Mouse (Mus musculus): ENCODE measurements around the gene Gm11627. TPM values are rescaled to one million over a fixed set of nuclear protein-coding genes. Genes with fewer than 3 reads are reported as not detected.
"Not testable (repeated sequence)": the region's sequence is repeated elsewhere in the genome, so short reads cannot be mapped to it uniquely, and the experiment has no call there.

Gene Gm11627
- polyA plus RNA-seq, 1 experiment from 2014 or later, result 22.0 TPM

GRCm38 (mm10) chr11:102568191-102568590 lies 11.1 kb downstream of the Gm11627 start:
- Histone ChIP-seq H3K4me3 (replicated peaks; ENCODE audit: low read length) (no peak overlapping the region), H3K27ac (ENCODE audit: low read length) (no peak overlapping the region), H3K9me3 (replicated peaks; ENCODE audit: control insufficient read depth, low read length) (no peaks in the 10 kb centered on the region), H3K9ac (ENCODE audit: low read length) (no peak overlapping the region), H3K27me3 (ENCODE audit: control insufficient read depth, insufficient read depth, low read length) (no peaks in the 10 kb centered on the region), H3K4me1 (ENCODE audit: control insufficient read depth, insufficient read depth, low read length) (no peaks in the 10 kb centered on the region), H3K36me3 (ENCODE audit: control insufficient read depth, insufficient read depth, low read length) (no peaks in the 10 kb centered on the region), H3K4me2 (ENCODE audit: low read depth, low read length) (no peak overlapping the region)
- ATAC-seq (ENCODE audit: insufficient read depth, low FRiP score), result no peak
- 75% methylated on average over 12 of the region's 12 CpGs for WGBS

GRCm38 (mm10) chr11:102567723-102568122 lies 11.5 kb downstream of the Gm11627 start:
- 93% methylated on average over 15 of the region's 15 CpGs for WGBS

GRCm38 (mm10) chr11:102567157-102567556 lies 12.1 kb downstream of the Gm11627 start:
- no peaks in the 10 kb centered on the region for H3K36me3 ChIP-seq (ENCODE audit: control insufficient read depth, insufficient read depth, low read length)
- no peak for ATAC-seq (ENCODE audit: insufficient read depth, low FRiP score)
- no peak overlapping the region for H3K27ac ChIP-seq (ENCODE audit: low read length)
- no peak overlapping the region for H3K4me3 ChIP-seq (replicated peaks; ENCODE audit: low read length)
- H3K9me3 ChIP-seq (replicated peaks; ENCODE audit: control insufficient read depth, low read length), result no peaks in the 10 kb centered on the region
- no peaks in the 10 kb centered on the region for H3K27me3 ChIP-seq (ENCODE audit: control insufficient read depth, insufficient read depth, low read length)
- H3K4me1 ChIP-seq (ENCODE audit: control insufficient read depth, insufficient read depth, low read length), result no peaks in the 10 kb centered on the region
- no peak overlapping the region for H3K9ac ChIP-seq (ENCODE audit: low read length)
- no peak overlapping the region for H3K4me2 ChIP-seq (ENCODE audit: low read depth, low read length)
- WGBS, result 89% methylated on average over 6 of the region's 6 CpGs

More at GRCm38 (mm10) chr11:102567723-102568122, 11.5 kb downstream of the Gm11627 start:
- Histone ChIP-seq H3K4me2 (ENCODE audit: low read depth, low read length) (no peak overlapping the region), H3K27me3 (ENCODE audit: control insufficient read depth, insufficient read depth, low read length) (no peaks in the 10 kb centered on the region), H3K36me3 (ENCODE audit: control insufficient read depth, insufficient read depth, low read length) (no peaks in the 10 kb centered on the region), H3K4me3 (replicated peaks; ENCODE audit: low read length) (no peak overlapping the region), H3K4me1 (ENCODE audit: control insufficient read depth, insufficient read depth, low read length) (no peaks in the 10 kb centered on the region), H3K9me3 (replicated peaks; ENCODE audit: control insufficient read depth, low read length) (no peaks in the 10 kb centered on the region), H3K9ac (ENCODE audit: low read length) (no peak overlapping the region), H3K27ac (ENCODE audit: low read length) (no peak overlapping the region)
- ATAC-seq (ENCODE audit: insufficient read depth, low FRiP score), result no peak

DNA sequence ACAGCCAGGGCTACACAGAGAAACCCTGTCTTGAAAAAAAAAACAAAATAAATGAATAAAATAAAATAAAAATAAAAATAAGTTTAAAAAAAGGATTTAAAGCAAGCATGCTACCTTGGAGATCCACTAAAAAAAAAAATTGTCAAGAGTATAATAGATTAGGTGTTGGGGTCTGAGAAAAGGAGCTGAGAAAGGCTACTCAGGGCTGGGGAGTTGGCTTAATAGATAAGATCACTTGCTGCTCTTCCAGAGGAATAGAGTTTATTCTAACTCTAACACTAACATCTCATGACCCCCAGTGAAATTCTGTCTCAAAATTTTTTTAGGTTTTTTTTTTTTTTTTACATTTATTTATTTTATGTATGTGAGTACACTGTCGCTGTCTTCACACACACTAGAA lies 13.0 kb downstream of the Gm11627 start:
- 87% methylated on average over 1 of the region's 1 CpGs for WGBS
- Histone ChIP-seq H3K9me3 (replicated peaks; ENCODE audit: control insufficient read depth, low read length) (no peaks in the 10 kb centered on the region), H3K36me3 (ENCODE audit: control insufficient read depth, insufficient read depth, low read length) (no peaks in the 10 kb centered on the region), H3K4me3 (replicated peaks; ENCODE audit: low read length) (no peak overlapping the region), H3K9ac (ENCODE audit: low read length) (no peak overlapping the region), H3K27me3 (ENCODE audit: control insufficient read depth, insufficient read depth, low read length) (no peaks in the 10 kb centered on the region), H3K4me2 (ENCODE audit: low read depth, low read length) (no peak overlapping the region), H3K27ac (ENCODE audit: low read length) (no peak overlapping the region), H3K4me1 (ENCODE audit: control insufficient read depth, insufficient read depth, low read length) (no peaks in the 10 kb centered on the region)
- no peak for ATAC-seq (ENCODE audit: insufficient read depth, low FRiP score)

- Histone ChIP-seq H3K9ac (ENCODE audit: low read length) (no peak overlapping the region), H3K27me3 (ENCODE audit: control insufficient read depth, insufficient read depth, low read length) (no peaks in the 10 kb centered on the region), H3K36me3 (ENCODE audit: control insufficient read depth, insufficient read depth, low read length) (no peaks in the 10 kb centered on the region), H3K4me1 (ENCODE audit: control insufficient read depth, insufficient read depth, low read length) (no peaks in the 10 kb centered on the region), H3K9me3 (replicated peaks; ENCODE audit: control insufficient read depth, low read length) (no peaks in the 10 kb centered on the region), H3K27ac (ENCODE audit: low read length) (no peak overlapping the region), H3K4me3 (replicated peaks; ENCODE audit: low read length) (no peak overlapping the region), H3K4me2 (ENCODE audit: low read depth, low read length) (no peak overlapping the region)
- ATAC-seq (ENCODE audit: insufficient read depth, low FRiP score), result no peak
Measured at GRCm38 (mm10) chr11:102565741-102566140, 13.5 kb downstream of the Gm11627 start.

GRCm38 (mm10) chr11:102564952-102565671 lies 14.1 kb downstream of the Gm11627 start:
- not testable (repeated sequence) for H3K27me3 ChIP-seq (ENCODE audit: control insufficient read depth, insufficient read depth, low read length); H3K27ac ChIP-seq (ENCODE audit: low read length); H3K4me2 ChIP-seq (ENCODE audit: low read depth, low read length); H3K9me3 ChIP-seq (replicated peaks; ENCODE audit: control insufficient read depth, low read length); H3K9ac ChIP-seq (ENCODE audit: low read length); H3K36me3 ChIP-seq (ENCODE audit: control insufficient read depth, insufficient read depth, low read length); ATAC-seq (ENCODE audit: insufficient read depth, low FRiP score); H3K4me3 ChIP-seq (replicated peaks; ENCODE audit: low read length); H3K4me1 ChIP-seq (ENCODE audit: control insufficient read depth, insufficient read depth, low read length)
- WGBS, result 75% methylated on average over 14 of the region's 14 CpGs

GRCm38 (mm10) chr11:102558704-102559103 lies 20.6 kb downstream of the Gm11627 start:
- H3K4me1 ChIP-seq (ENCODE audit: control insufficient read depth, insufficient read depth, low read length), result peaks cover 11% of the 10 kb centered on the region
- no peak overlapping the region for H3K4me3 ChIP-seq (replicated peaks; ENCODE audit: low read length)
- H3K36me3 ChIP-seq (ENCODE audit: control insufficient read depth, insufficient read depth, low read length), result no peaks in the 10 kb centered on the region
- no peak for ATAC-seq (ENCODE audit: insufficient read depth, low FRiP score)
- no peak overlapping the region for H3K4me2 ChIP-seq (ENCODE audit: low read depth, low read length)
- no peaks in the 10 kb centered on the region for H3K9me3 ChIP-seq (replicated peaks; ENCODE audit: control insufficient read depth, low read length)
- no peaks in the 10 kb centered on the region for H3K27me3 ChIP-seq (ENCODE audit: control insufficient read depth, insufficient read depth, low read length)
- WGBS, result 91% methylated on average over 3 of the region's 5 CpGs
- no peak overlapping the region for H3K9ac ChIP-seq (ENCODE audit: low read length)
- H3K27ac ChIP-seq (ENCODE audit: low read length), result no peak overlapping the region

GRCm38 (mm10) chr11:102557386-102557785 lies 21.9 kb downstream of the Gm11627 start:
- no peaks in the 10 kb centered on the region for H3K27me3 ChIP-seq (ENCODE audit: control insufficient read depth, insufficient read depth, low read length)
- H3K27ac ChIP-seq (ENCODE audit: low read length), result no peak overlapping the region
- ATAC-seq (ENCODE audit: insufficient read depth, low FRiP score), result no peak
- peaks cover 12% of the 10 kb centered on the region for H3K4me1 ChIP-seq (ENCODE audit: control insufficient read depth, insufficient read depth, low read length)
- no peak overlapping the region for H3K9ac ChIP-seq (ENCODE audit: low read length)
- no peak overlapping the region for H3K4me3 ChIP-seq (replicated peaks; ENCODE audit: low read length)
- H3K36me3 ChIP-seq (ENCODE audit: control insufficient read depth, insufficient read depth, low read length), result no peaks in the 10 kb centered on the region
- 87% methylated on average over 1 of the region's 1 CpGs for WGBS
- H3K9me3 ChIP-seq (replicated peaks; ENCODE audit: control insufficient read depth, low read length), result no peaks in the 10 kb centered on the region
- H3K4me2 ChIP-seq (ENCODE audit: low read depth, low read length), result no peak overlapping the region

DNA sequence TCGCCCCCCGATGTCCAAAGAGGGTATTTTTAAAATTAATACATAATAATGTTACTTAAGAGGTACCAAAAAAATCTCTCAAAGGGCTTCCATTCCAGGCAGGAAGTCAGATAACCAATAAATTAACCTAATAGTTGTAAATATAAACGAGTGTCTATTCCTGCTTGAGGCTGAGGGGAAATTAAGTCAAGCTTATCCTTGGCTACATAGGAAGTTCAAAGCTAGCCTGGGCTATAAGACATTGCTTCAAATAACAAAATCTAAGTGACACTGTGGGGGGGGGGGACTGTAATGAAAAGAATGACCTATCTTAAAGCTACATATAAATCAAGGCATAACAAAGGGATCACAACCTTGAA lies 22.6 kb downstream of the Gm11627 start:
- Histone ChIP-seq H3K4me3 (replicated peaks; ENCODE audit: low read length) (peak overlapping the region; percentile 99), H3K9me3 (replicated peaks; ENCODE audit: control insufficient read depth, low read length) (no peaks in the 10 kb centered on the region), H3K4me1 (ENCODE audit: control insufficient read depth, insufficient read depth, low read length) (peaks cover 13% of the 10 kb centered on the region), H3K27me3 (ENCODE audit: control insufficient read depth, insufficient read depth, low read length) (no peaks in the 10 kb centered on the region), H3K4me2 (ENCODE audit: low read depth, low read length) (peak overlapping the region; percentile 58), H3K9ac (ENCODE audit: low read length) (no peak overlapping the region; the same call in 1 of the 2 replicates), H3K27ac (ENCODE audit: low read length) (peak overlapping the region; percentile 95; the same call in 1 of the 2 replicates), H3K36me3 (ENCODE audit: control insufficient read depth, insufficient read depth, low read length) (no peaks in the 10 kb centered on the region)
- ATAC-seq (ENCODE audit: insufficient read depth, low FRiP score), result no peak
- WGBS, result 11% methylated on average over 3 of the region's 3 CpGs

Data from stomach, embryonic 16.5 days (tissue).